Mouse (Mus musculus) frontal cortex, adult (tissue): ENCODE measurements around the gene Hjurp.
A peak's percentile ranks its signal among the peaks of the same experiment; 100 is the strongest.

ENCODE experiments used
- ATAC-seq: cut with Nextera tagmentation; 2 replicates; pipeline ENCODE4 v1.9.2; 2017; ENCODE audit warnings: mild to moderate bottlenecking, moderate library complexity, mixed read lengths; ENCODE audit not compliant: low TSS enrichment

Hjurp gene

GRCm38 (mm10) chr1:88277098-88277817 lies at the start of gene Hjurp, which contains the start of gene Trpm8:
Gene Hjurp (minus strand): TSS chr1:88277633.
Gene Trpm8 (plus strand): TSS chr1:88277661.
- peak; percentile 94 for ATAC-seq

DNA sequence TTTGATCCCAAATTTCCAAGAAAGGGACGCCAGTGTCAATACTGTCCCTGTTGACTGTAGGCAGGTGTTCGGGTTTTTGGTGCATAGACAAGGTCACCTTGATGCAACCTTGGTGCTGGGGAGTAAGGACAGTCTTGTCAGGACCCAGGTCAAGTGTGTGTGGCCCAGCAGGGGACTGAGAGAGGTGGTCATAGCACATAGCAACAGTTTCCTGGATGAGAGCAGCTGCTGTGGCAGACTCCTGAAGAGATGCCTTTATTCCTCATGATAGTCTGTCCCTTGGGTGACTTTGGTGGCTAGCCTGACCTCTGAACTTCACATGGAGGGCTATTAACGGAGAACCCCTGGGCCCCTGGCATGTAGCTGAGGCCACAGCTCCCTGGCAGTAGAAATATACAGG lies 45.7 kb upstream of the Hjurp start:
- ATAC-seq: no peak

DNA sequence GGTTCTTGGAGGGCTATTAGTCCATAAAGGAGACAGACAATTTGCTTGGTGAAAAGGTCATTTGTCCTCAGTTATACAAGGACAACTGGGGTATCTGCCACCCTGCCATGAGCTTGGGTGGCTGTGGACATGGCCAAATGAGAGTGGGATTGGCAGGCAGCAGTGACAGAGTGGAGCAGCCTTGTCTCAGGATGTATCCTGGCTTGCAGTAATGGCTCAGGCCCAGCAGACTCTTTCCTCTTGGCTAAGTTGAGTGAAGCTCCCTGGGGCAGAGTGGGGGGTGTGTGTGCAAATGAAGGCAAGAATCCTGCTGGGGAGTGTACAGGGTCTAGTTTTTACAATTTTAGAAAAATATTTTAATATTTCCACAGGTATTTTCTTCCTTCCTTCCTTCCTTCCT lies 44.7 kb upstream of the Hjurp start:
- no peak for ATAC-seq

GRCm38 (mm10) chr1:88320821-88321395 lies 43.5 kb upstream of the Hjurp start:
- peak; percentile 72 for ATAC-seq

GRCm38 (mm10) chr1:88318531-88319060 lies 41.2 kb upstream of the Hjurp start:
- ATAC-seq: peak; percentile 47; the same call in 1 of the 2 replicates

GRCm38 (mm10) chr1:88317279-88317678 lies 39.8 kb upstream of the Hjurp start:
- no peak for ATAC-seq

GRCm38 (mm10) chr1:88310349-88310748 lies 32.9 kb upstream of the Hjurp start:
- ATAC-seq: no peak

- no peak for ATAC-seq
Observed at GRCm38 (mm10) chr1:88309905-88310304, 32.5 kb upstream of the Hjurp start.

GRCm38 (mm10) chr1:88309020-88309419 lies 31.6 kb upstream of the Hjurp start:
- ATAC-seq: no peak

- no peak for ATAC-seq
Observed at GRCm38 (mm10) chr1:88307180-88307579, 29.7 kb upstream of the Hjurp start.

DNA sequence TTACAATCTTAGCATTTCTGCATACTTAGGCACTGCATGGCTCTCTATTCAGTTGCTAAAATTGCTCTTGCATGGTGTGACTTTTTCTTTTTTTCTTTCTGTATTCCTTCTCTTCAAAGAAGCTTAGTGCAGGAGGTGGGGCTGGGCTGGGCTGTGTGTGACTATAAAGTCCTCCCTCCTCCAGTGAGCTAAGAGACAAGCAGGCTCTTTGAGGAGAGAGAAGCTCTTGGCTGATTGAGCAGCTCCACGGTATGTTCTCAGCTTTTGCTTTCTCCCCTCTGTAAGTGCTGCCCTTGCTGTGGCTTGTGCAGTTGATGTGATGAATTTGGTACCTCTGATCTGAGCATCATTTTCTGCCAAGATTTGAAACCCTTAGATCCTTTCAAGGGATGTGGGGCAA lies 29.1 kb upstream of the Hjurp start:
- ATAC-seq: no peak

DNA sequence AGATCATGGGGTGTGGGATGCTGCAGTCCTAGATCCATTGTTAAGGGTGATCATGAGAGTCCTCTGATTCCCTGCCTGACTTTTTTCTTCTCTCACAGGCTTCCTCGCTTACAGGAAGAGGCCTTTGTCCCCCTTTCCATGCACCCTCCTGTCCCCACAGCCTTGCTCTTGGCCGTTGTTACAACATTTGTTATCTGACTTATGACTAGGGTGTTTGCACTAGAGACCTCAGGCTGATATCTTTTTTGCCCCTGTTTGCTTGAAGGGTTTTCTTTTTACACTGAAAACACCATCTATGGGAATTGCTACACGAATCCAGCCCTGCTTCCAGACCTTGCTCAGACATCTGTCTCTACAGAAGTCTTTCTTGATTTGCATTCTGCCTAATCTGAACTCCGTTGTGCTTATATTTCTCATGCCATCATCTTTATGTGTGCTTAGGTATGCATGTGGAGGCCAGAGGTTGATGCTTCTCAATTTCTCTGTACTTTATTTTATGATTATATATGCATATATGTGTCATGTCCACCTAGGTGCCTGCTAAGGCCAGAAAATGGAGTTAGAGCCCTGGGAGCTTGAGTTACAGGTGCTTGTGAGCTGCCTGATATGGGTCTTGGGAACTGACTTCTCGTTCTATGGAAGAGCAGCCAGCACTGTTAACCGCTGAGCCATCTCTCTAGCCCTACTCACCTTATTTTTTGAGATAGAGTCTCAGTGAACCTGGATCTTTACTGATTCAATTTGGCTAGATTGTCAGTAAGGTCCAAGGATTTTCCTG lies 27.8 kb upstream of the Hjurp start:
- ATAC-seq: no peak

- ATAC-seq: no peak
Observed at GRCm38 (mm10) chr1:88304261-88304985, 27.0 kb upstream of the Hjurp start.

DNA sequence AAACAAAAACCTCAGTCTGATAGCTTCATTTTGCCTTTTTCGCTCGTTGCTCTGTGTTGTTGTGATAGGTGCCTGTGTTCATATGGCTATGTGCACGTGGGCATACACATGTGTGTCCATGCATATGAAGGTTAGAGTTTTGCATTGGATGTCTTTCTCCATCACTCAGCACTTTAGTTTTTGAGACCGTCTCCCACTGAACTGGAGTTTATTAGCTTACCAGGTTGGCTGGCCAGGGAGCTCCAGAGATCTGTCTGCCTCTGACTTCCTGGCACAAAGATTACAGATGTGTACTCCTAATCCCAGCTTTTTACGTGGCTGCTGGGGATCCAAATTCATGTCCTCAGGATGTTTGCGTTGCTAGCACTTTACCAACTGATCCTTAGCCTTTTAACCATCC lies 26.3 kb upstream of the Hjurp start:
- no peak for ATAC-seq

GRCm38 (mm10) chr1:88302057-88302740 lies 24.8 kb upstream of the Hjurp start:
- no peak for ATAC-seq

- ATAC-seq: peak; percentile 48
Observed at GRCm38 (mm10) chr1:88301121-88302014, 23.9 kb upstream of the Hjurp start.

- no peak for ATAC-seq
Observed at GRCm38 (mm10) chr1:88300301-88301050, 23.0 kb upstream of the Hjurp start.

DNA sequence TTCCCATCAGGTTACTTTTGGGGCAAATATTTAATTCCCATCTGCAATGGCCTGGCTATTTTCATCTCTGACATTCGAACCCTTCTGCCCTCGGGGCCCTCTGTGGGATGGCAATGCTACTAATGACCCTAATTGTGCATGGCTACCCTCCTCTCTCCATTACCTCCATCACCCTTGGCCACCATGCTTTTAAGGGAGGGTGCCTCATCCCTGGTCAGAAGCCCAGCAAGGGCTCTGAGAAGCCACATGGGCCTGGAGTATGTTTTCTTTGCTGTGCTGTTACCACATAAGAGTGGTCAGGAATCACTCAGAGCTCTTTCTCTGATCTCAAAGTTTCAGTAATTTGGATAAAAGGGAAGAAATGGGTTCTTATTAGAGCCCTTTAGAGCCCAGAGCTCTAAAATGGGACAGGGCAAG lies 22.1 kb upstream of the Hjurp start:
- ATAC-seq: no peak
